Mouse (Mus musculus) heart, postnatal 10 days (tissue): ENCODE data around the gene Arhgef1. TPM values are rescaled to one million over a fixed set of nuclear protein-coding genes. Genes with fewer than 3 reads are reported as not detected.

ENCODE experiments used
- DNase-seq, 2 experiments: peaks; one replicate each; pipeline ENCODE4 v3.0.0; 2021
- intact Hi-C: fragments of 180-260 bp; cut with DNase I; formaldehyde crosslinking; loops from one replicate; pipeline ENCODE4 v1.15.1; 2025
- total RNA-seq, 2 experiments: library from RNA; stranded (reverse); gene quantifications; 2 replicates each; pipeline ENCODE4 v1.2.3; 2021

The Arhgef1 gene
- total RNA-seq, result 10 to 100 TPM; 75.3 to 87.0 TPM

DNA sequence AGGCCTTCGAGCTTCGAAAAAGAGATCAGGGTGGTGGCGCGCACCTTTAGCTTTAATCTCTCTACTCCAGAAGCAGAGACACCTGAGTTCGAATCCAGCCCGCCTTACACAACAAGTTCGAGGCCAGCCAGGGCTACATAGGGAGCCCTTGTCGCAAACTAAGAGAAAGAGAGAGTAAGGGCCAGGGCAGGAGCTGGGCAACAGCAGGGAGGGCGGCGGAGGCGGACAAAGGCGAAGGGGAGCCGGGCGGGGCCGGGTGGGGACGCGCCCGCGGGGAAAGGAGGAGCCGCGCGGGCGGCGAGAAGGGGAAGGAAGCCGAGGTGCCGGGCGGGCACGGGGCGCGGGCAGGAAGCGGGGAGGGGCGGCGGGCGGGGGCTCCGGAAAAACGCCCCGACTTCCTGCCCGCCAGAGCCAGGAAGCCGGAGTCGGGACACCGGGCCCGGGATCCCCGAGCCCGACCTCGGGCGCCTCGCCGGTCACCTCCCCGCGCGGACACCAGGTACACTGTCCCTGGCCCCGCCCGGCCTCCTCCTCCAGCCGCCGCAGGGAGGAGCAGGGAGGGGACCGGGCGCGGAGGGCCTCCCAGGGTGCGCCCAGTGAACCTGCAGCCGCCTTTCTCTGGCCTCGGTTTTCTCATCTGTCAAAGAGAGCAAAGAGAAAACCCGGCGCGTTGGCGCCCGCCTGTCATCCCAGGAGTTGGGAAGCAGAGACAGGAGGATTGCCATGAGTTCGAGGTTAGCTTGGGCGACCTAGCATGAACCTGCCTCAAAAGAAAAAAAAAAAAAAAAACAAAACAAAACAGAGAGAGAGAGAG lies at the start of gene Arhgef1:
Gene Arhgef1, plus strand, starts transcription at position 283 of the 814 bp plus-strand sequence.
- intact Hi-C loops, result loop anchor here (5.0 kb wide), 2 partner anchors 69 to 174 kb away; partner anchors contain the start of gene Rabac1
- peak; percentile 74 for DNase-seq

DNA sequence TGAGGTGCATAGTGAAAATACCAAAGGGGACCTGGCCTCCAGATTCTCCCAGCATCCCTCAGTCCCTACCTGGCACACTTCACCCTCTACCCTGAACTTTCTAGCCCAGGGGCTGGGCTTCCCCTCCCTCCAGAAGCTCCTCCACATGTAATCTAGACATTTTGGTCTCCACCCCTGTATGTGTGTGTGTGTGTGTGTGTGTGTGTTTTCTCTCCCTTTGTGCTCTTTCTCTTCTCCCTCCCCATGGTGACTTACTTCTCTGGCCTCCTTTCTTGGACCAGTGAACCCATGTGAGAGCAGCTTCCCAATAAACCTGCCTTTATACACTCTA lies 49.5 kb upstream of the Arhgef1 start:
- intact Hi-C loops, result no loop called here
- DNase-seq, result no peak

DNA sequence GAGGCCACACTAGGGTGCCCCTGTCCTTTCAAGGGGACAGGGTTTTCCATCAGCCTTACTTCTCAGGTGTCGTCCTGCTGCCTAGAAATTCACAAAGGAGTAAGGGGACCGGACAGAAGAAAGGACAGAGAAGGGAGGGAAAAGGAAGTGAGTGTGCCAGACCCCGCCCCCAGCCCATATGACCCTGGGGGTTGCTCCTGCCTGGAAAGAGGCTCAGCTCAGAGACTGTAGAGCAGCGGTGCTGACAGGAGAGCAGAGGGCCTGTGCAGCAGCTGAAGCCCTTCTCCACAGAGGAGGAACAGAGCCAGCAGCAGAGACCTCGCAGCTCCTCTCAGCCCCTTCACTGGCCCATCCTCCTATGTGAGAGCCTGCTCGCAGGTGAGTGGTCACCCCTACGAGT lies 49.0 kb upstream of the Arhgef1 start:
- intact Hi-C loops, result no loop called here

DNA sequence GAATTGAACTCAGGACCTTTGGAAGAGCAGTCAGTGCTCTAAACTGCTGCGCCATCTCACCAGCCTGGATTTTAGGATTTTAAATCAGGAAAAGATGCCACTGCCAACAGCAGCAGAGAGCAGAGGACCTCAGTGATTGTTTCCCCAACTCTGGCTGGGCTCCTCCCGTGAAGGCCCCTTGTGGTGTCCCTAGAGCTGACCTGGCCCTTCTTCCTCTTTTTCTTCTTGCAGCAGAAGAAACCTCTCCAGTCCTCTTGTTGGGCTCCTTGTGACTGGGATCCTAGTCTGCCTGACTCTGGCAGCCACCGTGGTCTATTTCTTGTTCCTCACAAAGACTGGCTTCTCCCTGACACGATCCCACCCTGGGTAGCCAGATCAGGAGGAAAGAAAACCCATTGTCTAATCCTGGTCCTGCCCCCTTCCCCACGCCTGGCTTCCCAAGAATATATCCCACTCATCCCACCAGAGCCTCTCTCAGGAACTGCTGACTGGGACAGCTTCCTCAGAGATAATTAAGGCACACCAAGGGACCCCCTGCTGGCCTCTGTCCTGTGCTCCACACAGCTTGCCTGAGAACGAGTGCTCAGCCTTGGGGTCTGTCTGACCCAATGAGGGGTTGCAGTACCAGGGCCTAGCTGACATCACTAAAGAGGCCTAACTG lies 46.1 kb upstream of the Arhgef1 start:
- no peak for DNase-seq

More for the DNA sequence above, 49.0 kb upstream of the Arhgef1 start:
- no peak for DNase-seq

DNA sequence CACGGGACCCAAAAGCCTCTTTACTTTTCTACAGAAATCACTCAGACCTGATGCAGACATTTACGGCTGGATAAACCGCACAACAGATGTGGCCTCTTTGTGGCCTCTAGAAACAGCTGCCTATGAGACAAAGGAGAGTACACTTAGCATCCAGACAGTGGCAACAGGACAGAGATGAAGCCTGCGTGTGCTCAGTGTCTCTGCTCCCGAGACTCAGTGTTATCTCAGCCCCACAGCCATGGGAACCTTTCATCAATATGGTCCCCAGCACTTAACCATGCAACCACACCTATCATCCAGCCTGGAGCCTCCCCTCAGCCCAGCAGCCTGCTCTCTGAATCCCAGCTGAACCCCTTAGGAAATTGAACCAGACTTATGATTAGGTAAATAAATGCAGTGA lies 43.5 kb upstream of the Arhgef1 start:
- no peak for DNase-seq
- intact Hi-C loops, result no loop called here

More for the DNA sequence above, 46.1 kb upstream of the Arhgef1 start:
- intact Hi-C loops, result no loop called here

GRCm38 (mm10) chr7:24861913-24862312 lies 40.8 kb upstream of the Arhgef1 start, which contains the start of gene Gm9844:
Gene Gm9844, plus strand, starts transcription at chr7:24862213.
- no peak for DNase-seq
- intact Hi-C loops, result no loop called here

- intact Hi-C loops, result no loop called here
- DNase-seq, result no peak
These were observed 39.9 kb upstream of the Arhgef1 start for GRCm38 (mm10) chr7:24862853-24863252.

DNA sequence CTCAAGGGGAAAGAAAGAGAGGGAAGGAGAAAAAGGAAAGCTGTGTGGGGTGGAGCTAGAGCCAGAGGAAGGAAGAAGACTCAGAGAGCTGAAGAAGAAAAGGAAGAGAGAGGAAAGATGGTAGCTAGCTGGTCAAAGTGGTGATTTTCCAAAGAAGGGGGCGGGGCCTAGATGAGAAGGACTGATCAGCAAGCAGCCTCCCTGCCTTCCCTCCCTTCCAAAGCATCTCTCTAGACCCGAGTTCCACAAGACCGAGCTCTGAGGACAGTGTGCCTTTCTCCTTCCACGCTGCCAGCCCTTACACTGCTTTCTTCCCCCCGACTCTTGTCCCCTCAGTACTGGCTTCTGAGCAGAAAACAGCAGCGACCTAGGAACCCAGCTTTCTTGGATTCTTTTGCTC lies 38.6 kb upstream of the Arhgef1 start:
- no peak for DNase-seq
- intact Hi-C loops, result no loop called here

- intact Hi-C loops, result loop anchor here (5.0 kb wide), 1 partner anchor 52 kb away; no protein-coding TSS in a partner anchor
- no peak for DNase-seq
These were observed 33.6 kb upstream of the Arhgef1 start for GRCm38 (mm10) chr7:24869080-24869479.

- intact Hi-C loops, result loop anchor here (5.0 kb wide), 1 partner anchor 52 kb away; no protein-coding TSS in a partner anchor
- no peak for DNase-seq
These were observed 33.1 kb upstream of the Arhgef1 start, which contains the start of the genes Lypd4 and Dmrtc2 for GRCm38 (mm10) chr7:24869532-24870165. Gene Lypd4, minus strand, starts transcription at chr7:24869941. Gene Dmrtc2, plus strand, starts transcription at chr7:24870057.

GRCm38 (mm10) chr7:24877588-24877987 lies 25.1 kb upstream of the Arhgef1 start:
- intact Hi-C loops, result no loop called here
- no peak for DNase-seq

DNA sequence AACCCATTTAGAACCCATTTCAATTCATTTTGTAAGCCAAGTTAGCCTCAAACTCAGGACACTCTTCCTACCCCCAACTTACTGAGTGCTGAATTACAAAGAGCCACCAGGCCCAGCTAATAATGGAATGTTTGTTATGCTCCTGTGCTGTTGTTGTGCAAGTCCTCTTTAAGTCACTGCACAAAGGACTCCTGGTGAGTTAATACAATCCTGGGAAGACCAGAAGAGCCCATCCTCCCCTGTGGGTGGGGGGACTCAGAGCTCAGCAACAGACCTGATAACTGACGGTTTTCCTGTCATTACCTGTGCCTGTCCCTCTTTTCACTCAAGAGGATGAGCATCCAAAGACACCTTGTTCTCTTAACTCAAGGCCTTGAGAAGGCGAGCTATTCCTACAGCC lies 23.1 kb upstream of the Arhgef1 start:
- DNase-seq, result no peak
- intact Hi-C loops, result no loop called here

DNA sequence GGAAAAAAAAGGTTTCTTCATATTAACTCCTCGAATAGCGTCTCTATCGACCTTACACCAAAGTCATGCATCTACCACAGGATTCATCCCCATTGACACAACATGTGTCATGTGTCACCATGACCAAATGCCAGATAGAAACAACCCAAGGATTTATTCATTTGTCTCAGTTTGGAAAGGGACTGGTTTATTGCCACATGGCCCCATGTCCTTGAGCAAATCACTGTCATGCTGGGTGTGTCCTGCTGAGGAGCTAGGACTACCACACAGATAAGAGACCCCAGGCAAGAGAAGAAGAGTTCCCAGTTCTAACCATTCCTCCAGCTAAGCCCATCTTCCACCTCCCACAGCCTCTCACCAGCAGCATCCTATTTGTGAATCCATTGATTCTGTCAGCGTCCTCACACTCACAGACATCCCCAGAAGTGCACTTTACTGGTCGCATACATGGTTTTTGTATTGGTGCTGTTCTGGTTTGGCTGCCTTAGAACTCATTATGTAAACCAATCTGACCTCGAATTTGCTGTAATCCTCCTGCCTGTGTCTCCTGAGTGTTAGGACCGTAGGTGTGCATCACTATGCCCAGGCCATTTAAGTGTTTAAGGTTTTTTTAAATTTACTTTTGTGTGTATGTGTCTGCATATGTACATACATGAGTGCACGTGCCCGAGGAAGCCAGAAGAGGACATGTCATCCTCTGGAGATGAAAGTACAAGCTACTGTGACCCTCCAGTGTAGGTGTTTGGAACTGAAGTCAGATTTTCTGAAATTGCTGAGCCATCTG lies 20.1 kb upstream of the Arhgef1 start:
- intact Hi-C loops, result no loop called here
- DNase-seq, result no peak

- intact Hi-C loops, result no loop called here
- DNase-seq, result peak; percentile 99 to 100
These were observed 18.6 kb upstream of the Arhgef1 start, which contains the start of gene Rps19 for GRCm38 (mm10) chr7:24883896-24884692. Gene Rps19, plus strand, starts transcription at chr7:24884371.

DNA sequence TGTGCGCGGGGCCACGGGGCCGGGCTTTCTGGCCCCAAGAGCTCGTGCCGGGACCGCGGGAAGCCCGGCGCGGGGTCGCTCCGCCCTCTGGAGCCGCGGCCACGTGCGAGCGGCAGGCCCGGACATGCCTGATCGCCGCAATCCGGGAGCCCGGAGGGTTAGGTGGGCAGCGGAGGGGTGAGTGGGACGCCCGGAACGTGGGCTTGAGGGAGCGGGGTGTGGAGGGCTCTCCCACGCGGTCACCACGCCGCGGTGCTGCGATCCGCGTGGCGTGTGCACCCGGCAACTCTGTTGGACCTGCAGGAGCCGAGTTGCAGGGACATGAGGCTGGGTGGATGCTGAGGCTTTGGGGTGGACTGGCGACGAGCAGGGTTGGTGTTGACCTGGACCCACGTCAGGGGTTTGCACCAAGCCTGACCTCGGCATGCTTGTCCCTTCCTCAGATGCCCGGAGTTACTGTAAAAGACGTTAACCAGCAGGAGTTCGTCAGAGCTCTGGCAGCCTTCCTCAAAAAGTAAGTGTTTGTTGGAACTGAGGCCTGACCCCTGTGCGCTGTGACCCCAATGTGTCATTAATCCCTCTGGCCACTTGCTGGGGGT lies 17.9 kb upstream of the Arhgef1 start:
- DNase-seq, result no peak
- intact Hi-C loops, result no loop called here

DNA sequence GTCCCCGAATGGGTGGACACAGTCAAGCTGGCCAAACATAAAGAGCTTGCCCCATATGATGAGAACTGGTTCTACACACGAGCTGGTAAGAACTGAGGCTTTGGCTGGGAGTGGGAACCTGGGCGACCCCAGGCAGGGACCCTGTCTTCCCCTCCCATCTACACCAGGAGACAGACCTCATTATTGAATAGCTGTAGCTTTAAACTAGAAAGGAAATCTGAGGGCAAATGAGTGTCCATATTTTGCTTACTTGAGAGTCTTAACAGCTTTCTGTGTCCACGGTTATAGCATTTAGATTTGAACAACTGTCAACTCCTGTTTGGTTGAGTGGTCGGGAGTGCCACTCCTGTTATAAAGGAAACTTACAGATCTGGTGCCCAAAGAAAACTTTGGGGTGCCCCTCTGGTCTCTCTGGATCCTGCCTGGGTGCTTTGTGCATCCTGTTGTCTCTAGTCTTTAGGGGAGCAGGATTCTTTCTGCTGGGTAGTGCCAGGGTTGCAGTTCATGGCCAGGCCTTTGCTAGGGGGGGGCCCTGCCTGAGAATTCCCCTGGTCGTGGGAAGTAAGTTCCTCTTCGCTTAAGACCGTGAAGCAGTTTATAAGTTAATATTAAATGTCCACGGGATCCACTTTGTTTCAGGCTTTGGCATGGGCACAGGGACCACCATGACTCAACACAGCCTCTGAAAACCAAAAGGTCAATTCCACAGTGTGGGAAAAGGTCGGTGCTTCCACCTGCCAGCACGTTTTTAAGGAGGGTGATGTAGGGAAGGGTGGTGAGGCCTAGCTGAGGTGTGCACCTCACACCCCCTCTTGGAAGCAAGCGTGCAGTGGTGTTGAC lies 17.0 kb upstream of the Arhgef1 start:
- intact Hi-C loops, result no loop called here

DNA sequence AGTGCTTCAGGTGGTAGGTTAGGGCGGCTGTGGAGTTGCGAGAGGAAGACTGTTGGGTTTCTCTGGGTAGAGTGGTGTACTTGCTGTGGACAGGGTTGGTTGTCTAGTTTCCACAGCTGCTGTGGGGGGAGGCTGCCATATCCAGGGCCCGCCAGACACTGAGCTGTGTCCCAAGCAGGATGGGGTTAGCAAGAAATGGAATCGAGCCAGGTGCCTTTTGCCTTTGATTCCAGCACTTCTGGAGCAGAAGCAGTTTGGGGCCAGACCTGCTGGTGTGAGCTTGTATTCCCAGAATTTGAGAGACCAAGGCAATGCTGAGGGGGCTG lies 16.4 kb upstream of the Arhgef1 start:
- intact Hi-C loops, result no loop called here
- peak in 1 of 2 experiments; percentile 33 for DNase-seq

More for the DNA sequence above, 17.0 kb upstream of the Arhgef1 start:
- no peak for DNase-seq

DNA sequence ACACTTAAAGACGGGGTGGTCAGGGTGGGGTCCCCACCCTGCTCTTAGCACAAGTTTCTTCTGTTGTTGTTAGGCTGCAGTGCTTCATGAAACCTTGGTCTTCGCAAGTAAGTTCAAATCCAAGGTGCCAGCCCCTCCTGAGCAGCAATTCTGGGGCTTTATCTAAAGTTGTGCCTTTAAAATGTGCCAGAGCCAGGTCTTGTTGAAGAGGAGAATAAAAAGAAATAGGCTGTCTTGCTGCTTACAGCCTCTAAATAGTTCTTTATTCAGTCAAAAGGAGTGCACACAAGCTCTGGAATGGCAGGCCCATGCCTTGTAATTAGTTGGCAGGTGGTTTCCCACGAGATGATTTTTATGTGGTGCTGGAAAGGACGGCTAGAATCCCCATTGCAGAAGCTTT lies 15.6 kb upstream of the Arhgef1 start:
- no peak for DNase-seq
- intact Hi-C loops, result no loop called here
